Mouse (Mus musculus) embryonic facial prominence, embryonic 13.5 days (tissue): ENCODE results near the gene Gm49378. TPM values are rescaled to one million over a fixed set of nuclear protein-coding genes. Genes with fewer than 3 reads are reported as not detected.

Experiments
- ATAC-seq: fragments of 200-750 bp; cut with Nextera tagmentation; 2 replicates; pipeline ENCODE4 v1.8.0; 2017; ENCODE audit warnings: low read depth; ENCODE audit not compliant: insufficient number of reproducible peaks, insufficient read depth, low FRiP score, low TSS enrichment
- H3K27ac ChIP-seq: fragments of 300-500 bp; sonication (generic); 2 replicates; pipeline ENCODE4 v1.5.1; 2015; ENCODE audit warnings: moderate library complexity, mild to moderate bottlenecking, inconsistent platforms
- H3K27me3 ChIP-seq: fragments of 300-500 bp; sonication (generic); 2 replicates; pipeline ENCODE4 v1.6.1; 2015; ENCODE audit warnings: mild to moderate bottlenecking, inconsistent platforms
- H3K36me3 ChIP-seq: fragments of 300-500 bp; sonication (generic); 2 replicates; pipeline ENCODE4 v1.6.1; 2015; ENCODE audit warnings: mild to moderate bottlenecking, inconsistent platforms
- H3K4me1 ChIP-seq: fragments of 300-500 bp; sonication (generic); 2 replicates; pipeline ENCODE4 v1.6.1; 2015; ENCODE audit warnings: inconsistent platforms
- H3K4me2 ChIP-seq: fragments of 300-500 bp; sonication (generic); 2 replicates; pipeline ENCODE4 v1.6.1; 2015; ENCODE audit warnings: moderate library complexity, mild to moderate bottlenecking, inconsistent platforms
- H3K4me3 ChIP-seq: fragments of 300-500 bp; sonication (generic); 2 replicates; pipeline ENCODE4 v1.5.1; 2015; ENCODE audit warnings: mild to moderate bottlenecking, inconsistent platforms
- H3K9ac ChIP-seq: fragments of 300-500 bp; sonication (generic); 2 replicates; pipeline ENCODE4 v1.6.1; 2015; ENCODE audit warnings: mild to moderate bottlenecking, inconsistent platforms
- H3K9me3 ChIP-seq: fragments of 300-500 bp; sonication (generic); 2 replicates; pipeline ENCODE4 v1.6.1; 2016; ENCODE audit warnings: inconsistent platforms
- WGBS: fragments of 180-500 bp; shearing (Covaris S2); methylation state at CpG from one replicate; pipeline ENCODE4 v1.1.7; 2015; ENCODE audit warnings: mixed read lengths; 5-methylcytosine and 5-hydroxymethylcytosine counted together
- polyA plus RNA-seq: library from polyadenylated mRNA; unstranded; fragments of >200 nt; fragmentation: Nextera tagmentation; extraction: Ambion mirVana; gene quantifications from 2 replicates; pipeline ENCODE4 v1.2.1, GENCODE M21; 2015

Gene Gm49378
- polyA plus RNA-seq, 1 experiment from 2014 or later: 1.8 TPM

DNA sequence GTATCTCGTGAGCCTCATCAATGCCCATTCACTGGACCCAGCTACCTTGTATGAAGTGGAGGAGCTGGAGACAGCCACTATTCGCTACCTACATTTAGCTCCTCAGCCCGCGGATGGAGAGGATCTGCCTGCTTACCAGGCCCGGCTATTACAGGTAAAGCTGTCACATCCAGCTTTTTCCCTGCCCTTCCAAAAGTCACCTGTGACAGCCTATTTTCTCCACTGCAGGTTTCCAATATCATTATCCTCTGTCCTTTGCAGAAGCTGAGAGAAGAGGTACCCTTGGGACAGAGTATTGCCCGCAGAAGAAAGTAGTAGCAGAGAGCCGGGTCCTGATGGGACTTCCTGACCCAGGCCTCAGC lies 34.4 kb downstream of the Gm49378 start, which contains the start of gene Irf9:
Irf9 (plus strand) TSS at position 301 of the 362 bp plus-strand sequence.
- 83% methylated on average over 7 of the region's 7 CpGs for WGBS
- H3K36me3 ChIP-seq: peaks cover 78% of the 10 kb centered on the region
- peaks cover 15% of the 10 kb centered on the region for H3K4me1 ChIP-seq

DNA sequence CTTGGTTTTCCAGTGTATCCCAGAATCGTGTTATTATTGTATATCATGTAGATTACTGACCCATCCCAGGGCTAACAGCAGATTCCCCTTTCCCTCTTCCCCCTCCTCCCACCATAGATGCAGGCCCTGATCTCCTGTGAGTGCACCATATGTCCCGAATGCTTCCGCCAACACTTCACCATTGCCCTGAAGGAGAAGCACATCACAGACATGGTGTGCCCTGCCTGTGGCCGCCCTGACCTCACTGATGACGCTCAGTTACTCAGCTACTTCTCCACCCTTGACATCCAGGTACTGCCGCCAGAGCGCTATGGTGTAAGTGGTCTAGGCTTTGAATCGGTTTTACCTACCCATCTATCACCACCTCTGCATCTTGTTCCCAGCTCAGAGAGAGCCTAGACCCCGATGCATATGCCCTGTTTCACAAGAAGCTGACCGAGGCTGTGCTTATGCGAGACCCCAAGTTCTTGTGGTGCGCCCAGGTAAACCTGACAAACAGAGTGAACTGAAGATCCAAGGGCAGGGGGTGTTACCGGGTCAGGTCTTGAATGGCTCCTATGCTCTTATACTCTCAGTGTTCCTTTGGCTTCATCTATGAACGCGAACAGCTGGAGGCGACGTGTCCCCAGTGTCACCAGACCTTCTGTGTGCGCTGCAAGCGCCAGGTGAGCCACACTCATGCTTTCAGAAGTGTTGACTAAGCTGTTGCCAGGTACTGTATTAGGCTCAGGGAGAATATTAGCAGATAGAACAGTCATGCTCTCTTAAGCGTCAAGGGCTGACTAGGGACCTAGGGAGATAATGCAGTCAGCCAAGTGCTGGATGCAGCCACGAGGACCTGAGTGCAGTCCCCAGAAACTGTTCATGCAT lies 38.9 kb downstream of the Gm49378 start:
- Histone ChIP-seq H3K9ac (0 out of 2 replicates have a peak overlapping the region, but pooled peaks have one; percentile 3), H3K36me3 (peaks cover 89% of the 10 kb centered on the region), H3K27ac (no peak overlapping the region), H3K4me2 (no peak overlapping the region), H3K27me3 (no peaks in the 10 kb centered on the region), H3K9me3 (no peaks in the 10 kb centered on the region), H3K4me3 (no peak overlapping the region), H3K4me1 (peaks cover 7% of the 10 kb centered on the region)
- no peak for ATAC-seq
- 95% methylated on average over 21 of the region's 21 CpGs for WGBS

More for the DNA sequence above, 34.4 kb downstream of the Gm49378 start, which contains the start of gene Irf9:
- peak within 1 kb of the TSS; percentile 70 for H3K9ac ChIP-seq
- peak within 1 kb of the TSS; percentile 44 for H3K4me3 ChIP-seq
- H3K27ac ChIP-seq: peak within 1 kb of the TSS; percentile 72
- peak within 1 kb of the TSS; percentile 62 for H3K4me2 ChIP-seq
- H3K27me3 ChIP-seq: no peaks in the 10 kb centered on the region
- no peak for ATAC-seq
- H3K9me3 ChIP-seq: no peaks in the 10 kb centered on the region

DNA sequence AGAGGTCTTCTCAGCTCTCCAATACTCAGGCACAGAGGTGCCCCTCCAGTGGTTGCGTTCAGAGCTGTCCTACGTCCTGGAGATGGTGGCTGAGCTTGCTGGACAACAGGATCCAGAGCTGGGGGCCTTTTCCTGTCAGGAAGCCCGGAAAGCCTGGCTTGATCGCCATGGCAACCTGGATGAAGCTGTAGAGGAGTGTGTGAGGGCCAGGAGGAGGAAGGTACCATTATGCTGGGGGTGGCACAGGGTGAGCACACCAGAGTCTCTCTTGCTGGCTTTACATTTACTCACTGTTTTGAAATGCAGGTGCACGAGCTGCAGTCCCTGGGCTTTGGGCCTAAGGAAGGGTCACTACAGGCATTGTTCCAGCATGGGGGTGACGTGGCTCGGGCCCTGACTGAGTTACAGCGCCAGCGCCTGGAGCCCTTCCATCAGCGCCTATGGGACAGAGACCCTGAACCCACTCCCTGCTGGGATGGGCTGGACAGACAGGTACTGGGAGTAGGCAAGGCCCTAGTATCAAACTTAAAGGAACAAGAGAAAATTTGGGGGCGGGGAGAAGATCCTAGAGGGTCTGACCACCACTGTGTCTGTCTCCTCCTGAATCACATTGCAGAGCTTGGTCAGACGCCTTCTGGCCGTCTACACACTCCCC lies 41.5 kb downstream of the Gm49378 start:
- H3K27ac ChIP-seq: no peak overlapping the region
- no peaks in the 10 kb centered on the region for H3K27me3 ChIP-seq
- H3K9ac ChIP-seq: 0 out of 2 replicates have a peak overlapping the region, but pooled peaks have one; percentile 17
- H3K4me1 ChIP-seq: peaks cover 16% of the 10 kb centered on the region
- H3K4me3 ChIP-seq: no peak overlapping the region
- no peak for ATAC-seq
- 82% methylated on average over 13 of the region's 13 CpGs for WGBS
- peaks cover 66% of the 10 kb centered on the region for H3K36me3 ChIP-seq
- no peak overlapping the region for H3K4me2 ChIP-seq
- H3K9me3 ChIP-seq: no peaks in the 10 kb centered on the region

DNA sequence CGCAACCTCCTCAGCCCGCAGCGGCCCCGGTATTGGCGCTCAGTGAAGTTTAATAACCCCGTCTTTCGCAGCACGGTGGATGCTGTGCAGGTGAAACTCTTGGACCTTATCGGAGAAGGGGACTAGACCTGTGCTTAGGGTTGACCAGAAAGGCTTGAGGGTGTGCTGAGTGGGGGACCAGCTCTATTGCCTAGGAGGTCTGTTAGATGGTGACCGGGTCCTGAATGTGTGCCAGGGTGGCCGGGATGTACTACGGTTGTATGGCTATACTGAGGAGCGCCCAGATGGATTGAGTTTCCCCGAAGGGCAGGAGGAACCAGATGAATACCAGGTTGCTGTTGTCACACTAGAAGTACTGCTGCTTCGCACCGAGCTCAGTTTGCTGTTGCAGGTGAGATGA lies 45.5 kb downstream of the Gm49378 start:
- Histone ChIP-seq H3K27ac (peak overlapping the region; percentile 96; the same call in 1 of the 2 replicates), H3K4me1 (peaks cover 28% of the 10 kb centered on the region), H3K4me2 (peak overlapping the region; percentile 97), H3K27me3 (no peaks in the 10 kb centered on the region), H3K4me3 (peak overlapping the region; percentile 92), H3K9ac (peak overlapping the region; percentile 92), H3K36me3 (peaks cover 57% of the 10 kb centered on the region), H3K9me3 (no peaks in the 10 kb centered on the region)
- ATAC-seq: no peak
- 3% methylated on average over 16 of the region's 16 CpGs for WGBS

DNA sequence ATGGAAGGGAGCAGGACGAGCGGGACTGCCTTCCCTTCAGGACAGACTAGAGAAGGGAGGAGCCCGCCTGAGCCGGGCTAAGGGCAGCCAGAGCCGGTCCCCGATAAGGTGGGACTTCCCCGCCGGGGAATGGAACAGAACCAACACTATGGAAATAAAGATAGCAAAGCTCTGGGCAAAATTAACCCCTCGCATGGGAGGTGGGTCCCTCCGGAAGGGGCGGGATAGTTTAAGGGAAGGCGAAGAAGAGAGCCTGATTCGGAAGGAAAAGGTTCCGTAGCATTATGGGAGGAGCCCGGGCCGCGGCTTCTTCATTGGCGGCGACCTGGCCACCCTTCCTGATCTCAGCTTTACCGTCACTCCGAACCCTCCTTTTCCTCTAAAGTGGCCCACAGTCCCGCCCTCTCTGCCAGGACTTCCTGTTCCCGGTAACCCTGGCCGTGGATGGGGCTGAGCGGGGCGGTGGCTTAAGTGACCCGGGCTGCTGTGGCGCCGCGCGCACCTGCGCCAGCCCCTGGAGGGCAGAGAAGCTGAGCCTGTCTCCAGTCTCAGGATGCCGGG lies 46.3 kb downstream of the Gm49378 start, which contains the start of gene Rnf31:
Rnf31 (plus strand) TSS at position 378 of the 561 bp plus-strand sequence.
- WGBS: under 1% methylated on average over 33 of the region's 33 CpGs
- Histone ChIP-seq H3K4me2 (peak within 1 kb of the TSS; percentile 97), H3K27me3 (no peaks in the 10 kb centered on the region), H3K9me3 (no peaks in the 10 kb centered on the region), H3K4me1 (peaks cover 28% of the 10 kb centered on the region), H3K9ac (peak within 1 kb of the TSS; percentile 92), H3K36me3 (peaks cover 53% of the 10 kb centered on the region), H3K27ac (peak within 1 kb of the TSS; percentile 96), H3K4me3 (peak within 1 kb of the TSS; percentile 92)
- peak; percentile 85 for ATAC-seq

DNA sequence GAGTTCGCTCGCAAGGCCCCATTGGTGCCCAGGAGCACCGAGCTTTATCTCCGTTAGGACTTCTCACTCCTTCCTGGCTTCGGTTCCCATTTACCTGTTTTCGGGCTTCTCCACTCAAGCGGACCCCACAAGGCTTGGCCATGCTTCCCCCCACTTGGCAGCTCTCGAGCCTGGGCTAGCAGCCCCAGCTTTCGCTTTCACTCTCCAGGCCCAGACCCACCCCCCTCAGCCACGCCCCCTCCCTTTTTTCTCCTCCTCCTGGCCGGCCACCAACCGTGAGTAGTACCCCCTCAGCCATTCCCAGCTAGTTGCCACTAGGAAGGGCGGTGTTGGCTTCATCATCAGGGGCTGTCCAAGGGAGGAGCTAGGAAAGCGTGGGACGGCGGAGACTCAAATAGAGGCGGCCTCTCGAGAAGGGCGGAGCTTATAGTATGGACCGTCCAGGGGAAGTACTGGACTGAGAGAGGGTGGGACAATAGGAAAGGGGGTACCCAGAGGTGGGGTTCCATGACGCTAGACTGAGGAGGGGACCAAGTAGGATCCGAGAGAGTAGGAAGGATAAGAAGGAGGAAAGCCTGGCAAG lies 46.9 kb downstream of the Gm49378 start, which contains the start of gene Psme2:
Psme2 (minus strand) TSS at position 366 of the 583 bp plus-strand sequence.
- ATAC-seq: peak; percentile 95
- H3K4me2 ChIP-seq: peak within 1 kb of the TSS; percentile 97
- WGBS: under 1% methylated on average over 22 of the region's 22 CpGs

DNA sequence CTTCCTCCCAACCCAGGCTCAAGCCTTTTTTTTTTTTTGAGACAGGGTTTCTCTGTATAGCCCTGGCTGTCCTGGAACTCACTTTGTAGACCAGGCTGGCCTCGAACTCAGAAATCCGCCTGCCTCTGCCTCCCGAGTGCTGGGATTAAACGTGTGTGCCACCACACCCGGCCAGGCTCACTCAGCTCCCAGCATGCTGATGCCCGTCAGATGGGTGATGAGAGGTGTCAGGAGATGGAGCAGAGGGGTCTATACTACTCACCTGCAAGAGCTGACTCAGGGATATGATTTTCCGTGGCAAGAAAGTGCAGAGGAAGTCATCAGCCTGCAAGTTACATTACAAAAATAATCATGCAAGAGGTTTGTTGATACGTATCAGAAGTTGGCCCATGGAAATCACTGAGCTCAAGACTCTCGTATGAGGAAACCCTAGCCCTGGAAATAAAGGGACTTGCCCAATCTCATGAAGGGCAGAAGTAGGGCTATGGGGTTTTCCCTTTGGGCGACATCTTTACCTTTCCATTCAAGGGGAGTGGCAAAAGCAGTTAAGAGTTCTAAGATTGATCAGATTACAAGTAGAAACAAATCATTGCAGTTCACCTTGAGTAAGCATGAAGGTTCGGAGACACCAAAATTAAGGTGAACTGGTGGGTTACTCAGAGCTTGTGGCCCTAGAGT lies 47.8 kb downstream of the Gm49378 start:
- no peaks in the 10 kb centered on the region for H3K9me3 ChIP-seq
- H3K9ac ChIP-seq: peak overlapping the region; percentile 92
- no peak for ATAC-seq
- H3K4me3 ChIP-seq: peak overlapping the region; percentile 92
- H3K4me1 ChIP-seq: peaks cover 36% of the 10 kb centered on the region
- peaks cover 38% of the 10 kb centered on the region for H3K36me3 ChIP-seq
- peak overlapping the region; percentile 97 for H3K4me2 ChIP-seq
- H3K27ac ChIP-seq: peak overlapping the region; percentile 96
- WGBS: 84% methylated on average over 11 of the region's 11 CpGs
- 0 out of 2 replicates have a peak, but pooled peaks cover under 1% of the 10 kb centered on the region for H3K27me3 ChIP-seq

More for the DNA sequence above, 46.9 kb downstream of the Gm49378 start, which contains the start of gene Psme2:
- no peaks in the 10 kb centered on the region for H3K9me3 ChIP-seq
- H3K9ac ChIP-seq: peak within 1 kb of the TSS; percentile 92
- H3K36me3 ChIP-seq: peaks cover 47% of the 10 kb centered on the region
- H3K27me3 ChIP-seq: no peaks in the 10 kb centered on the region
- peak within 1 kb of the TSS; percentile 96 for H3K27ac ChIP-seq
- H3K4me3 ChIP-seq: peak within 1 kb of the TSS; percentile 92
- H3K4me1 ChIP-seq: peaks cover 28% of the 10 kb centered on the region

GRCm38 (mm10) chr14:55589271-55589670 lies 48.4 kb downstream of the Gm49378 start:
- Histone ChIP-seq H3K27me3 (peaks cover 7% of the 10 kb centered on the region; the same call in 1 of the 2 replicates), H3K36me3 (peaks cover 33% of the 10 kb centered on the region), H3K4me1 (peaks cover 42% of the 10 kb centered on the region), H3K27ac (no peak overlapping the region), H3K4me2 (no peak overlapping the region), H3K4me3 (no peak overlapping the region), H3K9me3 (no peaks in the 10 kb centered on the region), H3K9ac (peak overlapping the region; percentile 27; the same call in 1 of the 2 replicates)
- 98% methylated on average over 5 of the region's 5 CpGs for WGBS
- no peak for ATAC-seq

DNA sequence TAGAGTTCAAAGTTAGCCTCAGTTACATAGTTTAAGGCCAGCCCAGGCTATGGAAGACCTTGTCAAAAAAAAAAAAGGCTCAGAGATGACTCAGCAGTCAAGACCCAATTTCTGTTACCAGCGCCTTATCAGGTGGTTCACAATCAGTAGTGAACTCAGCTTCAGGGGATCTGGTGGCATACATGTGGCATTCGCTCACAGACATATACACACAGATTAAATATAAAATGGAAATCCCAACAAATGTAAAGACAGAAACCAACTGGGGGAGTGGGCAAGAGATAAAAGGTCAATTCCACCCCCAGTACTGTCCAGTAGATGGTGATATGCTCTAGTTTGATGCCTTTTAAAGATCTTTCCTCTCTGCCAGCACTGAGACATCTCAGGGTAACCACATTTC lies 51.5 kb downstream of the Gm49378 start:
- WGBS: 94% methylated on average over 2 of the region's 2 CpGs
- no peak overlapping the region for H3K9ac ChIP-seq
- H3K4me2 ChIP-seq: no peak overlapping the region
- ATAC-seq: no peak
- no peak overlapping the region for H3K27ac ChIP-seq
- peaks cover 36% of the 10 kb centered on the region for H3K36me3 ChIP-seq
- H3K4me1 ChIP-seq: peaks cover 27% of the 10 kb centered on the region
- H3K27me3 ChIP-seq: peaks cover 9% of the 10 kb centered on the region; the same call in 1 of the 2 replicates
- no peaks in the 10 kb centered on the region for H3K9me3 ChIP-seq
- H3K4me3 ChIP-seq: no peak overlapping the region

GRCm38 (mm10) chr14:55585566-55585960 lies 52.1 kb downstream of the Gm49378 start:
- 52% methylated on average over 6 of the region's 6 CpGs for WGBS
- H3K27ac ChIP-seq: no peak overlapping the region
- peaks cover 9% of the 10 kb centered on the region; the same call in 1 of the 2 replicates for H3K27me3 ChIP-seq
- ATAC-seq: no peak
- peak overlapping the region; percentile 52 for H3K4me3 ChIP-seq
- H3K9ac ChIP-seq: no peak overlapping the region
- H3K4me2 ChIP-seq: peak overlapping the region; percentile 87
- peaks cover 42% of the 10 kb centered on the region for H3K36me3 ChIP-seq
- H3K9me3 ChIP-seq: no peaks in the 10 kb centered on the region
- H3K4me1 ChIP-seq: peaks cover 27% of the 10 kb centered on the region
